ENCODE assay signal across 18 mouse cellular contexts in the genomic region with DNA sequence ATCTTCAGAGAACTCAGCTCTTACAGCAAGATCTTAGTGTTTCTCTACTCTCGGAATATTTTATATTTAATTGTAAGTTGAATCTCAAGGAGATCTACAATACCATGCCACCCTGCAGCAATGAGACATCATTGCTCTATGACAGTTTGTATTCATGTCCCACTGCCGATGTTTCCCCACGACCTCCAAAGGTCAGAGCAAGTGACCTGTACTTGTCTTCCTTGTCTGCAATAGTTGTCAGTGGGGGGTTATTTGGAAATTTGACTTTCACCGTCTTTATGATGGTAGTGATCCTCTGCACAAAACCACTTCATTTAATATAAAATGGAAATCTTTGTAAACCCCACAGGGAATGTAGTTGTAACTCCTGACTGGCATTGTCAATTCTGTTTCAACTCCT.
"Had no signal": no experiment of that assay in that cellular context is flagged by ENCODE, and none has a peak within 500 bp of the region (broad histone marks: within the 10 kb centered on the region; RNA-seq: fewer than 3 reads in every experiment).

No protein-coding gene starts in this region.

- DNase-seq: kidney, adult 18-20 months; kidney, adult 9 months; kidney, postnatal 14 days; kidney, postnatal 4 days; liver; lung, adult 18-20 months; lung, postnatal 10 days; lung, postnatal 36 days; thymus, adult 18-20 months; thymus, postnatal 36 days had no signal

- H3K36me3 ChIP-seq: limb, embryonic 10.5 days; limb, embryonic 13.5 days; liver, embryonic 12.5 days; liver, embryonic 15.5 days; lung, embryonic 15.5 days; midbrain, embryonic 12.5 days; midbrain, embryonic 15.5 days had no signal

- H3K9me3 ChIP-seq: limb, embryonic 10.5 days; limb, embryonic 13.5 days; liver, embryonic 12.5 days; liver, embryonic 15.5 days; lung, embryonic 15.5 days; megakaryocyte, embryonic 14.5 days; midbrain, embryonic 12.5 days; midbrain, embryonic 15.5 days had no signal

- H3K4me2 ChIP-seq: limb, embryonic 13.5 days; liver, embryonic 12.5 days; liver, embryonic 15.5 days; lung, embryonic 15.5 days; midbrain, embryonic 12.5 days; midbrain, embryonic 15.5 days had no signal

- H3K27ac ChIP-seq: limb, embryonic 10.5 days; limb, embryonic 13.5 days; liver, embryonic 12.5 days; liver, embryonic 15.5 days; lung, embryonic 15.5 days; midbrain, embryonic 12.5 days; midbrain, embryonic 15.5 days had no signal

- H3K4me1 ChIP-seq: limb, embryonic 10.5 days; limb, embryonic 13.5 days; liver, embryonic 12.5 days; liver, embryonic 15.5 days; lung, embryonic 15.5 days; midbrain, embryonic 15.5 days had no signal

- ATAC-seq: liver, embryonic 12.5 days; midbrain, embryonic 15.5 days had no signal

- H3K4me3 ChIP-seq: limb, embryonic 10.5 days; limb, embryonic 13.5 days; liver, embryonic 12.5 days; liver, embryonic 15.5 days; lung, embryonic 15.5 days; megakaryocyte, embryonic 14.5 days; midbrain, embryonic 12.5 days; midbrain, embryonic 15.5 days had no signal

- H3K27me3 ChIP-seq: limb, embryonic 13.5 days; liver, embryonic 12.5 days; liver, embryonic 15.5 days; lung, embryonic 15.5 days; megakaryocyte, embryonic 14.5 days; midbrain, embryonic 12.5 days; midbrain, embryonic 15.5 days had no signal

- H3K9ac ChIP-seq: limb, embryonic 13.5 days; liver, embryonic 12.5 days; liver, embryonic 15.5 days; lung, embryonic 15.5 days; midbrain, embryonic 12.5 days; midbrain, embryonic 15.5 days had no signal
